Mouse (Mus musculus) urinary bladder, adult 18-20 months (tissue): ENCODE results near the gene Hivep1.

ENCODE experiments used
- DNase-seq, 2 experiments: peaks; one replicate each; pipeline ENCODE4 v3.0.0; 2022; ENCODE audit warnings: low spot score in 2 of 2, mixed read lengths in 2 of 2

Hivep1 gene

DNA sequence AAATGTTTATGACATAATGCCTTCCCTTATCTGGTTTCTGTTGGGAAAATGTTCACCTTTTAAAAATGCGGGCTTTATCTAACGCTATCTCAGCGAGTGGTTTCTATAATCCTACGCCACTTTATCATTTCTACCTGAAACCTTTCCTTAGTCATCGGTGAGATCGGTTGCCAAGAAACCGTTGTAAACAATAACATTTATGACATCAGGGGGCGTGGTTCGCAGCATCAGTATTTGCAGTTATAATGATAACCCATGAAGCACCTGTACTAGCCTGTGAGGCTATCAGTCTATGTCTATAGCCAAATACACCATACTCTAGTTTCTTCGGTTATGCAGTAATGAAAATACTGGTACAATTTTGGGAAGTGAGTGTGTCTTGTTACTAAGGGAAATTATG is 177.0 kb downstream of the Hivep1 start:
- DNase-seq: no peak

DNA sequence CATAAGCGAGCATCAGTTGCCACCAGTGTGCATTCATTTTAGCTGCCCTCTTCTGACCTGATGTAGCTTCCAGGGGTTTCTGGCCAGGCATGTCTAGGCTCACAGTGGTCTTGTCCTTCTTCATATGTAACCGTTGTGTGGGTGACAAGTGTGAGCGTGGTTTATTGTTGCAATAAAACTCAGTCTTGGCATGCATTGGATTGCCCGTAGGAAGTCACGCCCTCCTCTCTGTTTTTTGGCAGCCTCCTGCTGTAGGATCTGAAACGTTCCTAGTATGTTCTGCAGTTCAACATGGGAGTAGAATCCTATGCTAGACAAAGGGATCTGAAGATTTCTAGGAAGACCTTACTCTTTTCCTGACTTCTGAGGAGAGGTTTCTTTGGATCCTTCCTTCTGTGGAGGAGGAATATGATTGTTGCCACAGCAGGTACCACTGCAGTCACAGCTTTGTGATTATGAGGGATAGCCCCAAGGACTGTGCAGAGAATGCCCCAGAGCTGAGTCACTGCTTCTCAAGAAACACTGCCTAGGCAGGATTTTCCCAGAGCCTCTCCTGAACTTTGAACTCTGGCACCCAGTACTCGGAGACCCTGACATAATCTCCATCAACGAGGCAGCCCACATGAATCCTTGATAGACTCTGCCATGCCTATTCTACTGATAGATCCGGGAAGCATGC is 182.1 kb downstream of the Hivep1 start:
- DNase-seq: no peak

DNA sequence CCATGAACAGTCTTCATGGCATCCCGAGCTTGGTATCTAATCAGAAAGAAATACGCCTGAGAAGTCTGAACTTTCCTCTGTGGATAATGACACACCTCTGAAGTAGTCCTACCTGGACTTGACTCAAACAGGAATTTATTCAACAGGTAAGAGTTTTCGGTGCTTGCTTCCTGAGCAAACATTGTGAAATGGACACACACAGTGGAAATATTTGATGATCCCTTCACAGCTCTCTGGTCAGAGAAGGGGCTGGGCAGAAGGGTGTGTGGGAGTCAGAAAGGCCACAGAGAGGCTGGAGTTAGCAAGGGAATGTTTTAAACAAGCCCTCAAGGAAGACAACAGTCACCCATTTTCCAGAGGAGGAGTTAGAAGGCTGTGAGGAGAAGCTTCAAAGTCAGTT is 186.7 kb downstream of the Hivep1 start:
- DNase-seq: no peak

DNA sequence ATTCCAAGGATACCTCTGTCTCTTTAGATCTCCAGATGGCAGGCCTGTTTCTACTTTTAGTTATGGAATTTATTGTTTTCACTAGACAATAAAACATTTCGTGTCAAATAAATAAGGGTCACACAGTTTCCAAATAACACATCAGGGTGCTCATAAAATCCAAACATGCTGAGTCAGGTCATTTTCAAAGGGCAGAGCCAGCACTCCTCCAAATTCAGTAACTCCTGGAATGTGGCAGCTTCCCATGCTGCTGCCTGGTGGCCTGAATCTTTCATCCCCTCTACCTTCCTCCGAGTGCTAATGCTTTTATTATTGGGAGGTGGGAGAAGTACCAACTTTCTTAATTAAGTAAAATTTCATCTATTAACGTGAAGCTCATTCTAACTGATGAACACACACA is 190.3 kb downstream of the Hivep1 start:
- no peak for DNase-seq
